ENCODE assay signal across 21 mouse cellular contexts in the genomic region with DNA sequence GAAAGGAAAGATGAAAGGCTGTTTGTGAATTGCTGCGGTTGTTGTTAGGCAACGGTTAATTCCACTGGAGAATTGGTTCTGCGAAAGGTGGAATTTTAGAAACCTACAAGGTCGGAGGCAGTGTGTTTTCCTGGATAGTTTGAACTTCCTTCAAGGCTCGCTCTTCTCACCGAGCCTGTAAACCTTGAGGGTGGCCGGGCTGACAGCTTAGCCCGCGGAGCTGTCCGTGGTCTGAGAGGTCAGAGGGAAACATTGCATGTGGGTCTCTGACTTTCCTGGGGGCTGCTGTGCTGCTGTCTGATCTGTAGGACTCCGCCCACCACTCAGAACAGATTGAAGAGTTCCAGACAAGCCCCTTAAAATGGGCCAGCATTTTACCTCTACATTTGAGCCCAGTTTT.
DNase-seq lines count a peak whose midpoint lies in the region; ATAC-seq lines count a peak whose summit lies in the region.
"Had no signal": no experiment of that assay in that cellular context is flagged by ENCODE, and none has a peak within 500 bp of the region (broad histone marks: within the 10 kb centered on the region; RNA-seq: fewer than 3 reads in every experiment).

No protein-coding gene starts in this region.

- H3K9me3 ChIP-seq in kidney, embryonic 16.5 days (ENCODE audit: low read length) = no peaks in the 10 kb centered on the region
- H3K9me3 ChIP-seq in limb, embryonic 10.5 days (replicated peaks) = no peaks in the 10 kb centered on the region
- no peaks in the 10 kb centered on the region for H3K9me3 ChIP-seq in intestine, embryonic 16.5 days (ENCODE audit: control insufficient read depth, low read length)
- H3K9me3 ChIP-seq: embryonic facial prominence, embryonic 13.5 days; forebrain, embryonic 15.5 days; heart, embryonic 12.5 days; megakaryocyte, embryonic 14.5 days had no signal

- H3K4me2 ChIP-seq in kidney, embryonic 16.5 days (replicated peaks; ENCODE audit: low read depth, low read length) = no peak overlapping the region
- no peak overlapping the region for H3K4me2 ChIP-seq in intestine, embryonic 16.5 days (ENCODE audit: low read depth, low read length)
- H3K4me2 ChIP-seq: embryonic facial prominence, embryonic 13.5 days; forebrain, embryonic 15.5 days; heart, embryonic 12.5 days had no signal

- H3K27me3 ChIP-seq in kidney, embryonic 16.5 days (ENCODE audit: insufficient read depth, low read length) = no peaks in the 10 kb centered on the region
- H3K27me3 ChIP-seq in limb, embryonic 10.5 days (ENCODE audit: low read depth, poor library complexity, severe bottlenecking) = no peaks in the 10 kb centered on the region
- H3K27me3 ChIP-seq in intestine, embryonic 16.5 days (replicated peaks; ENCODE audit: control insufficient read depth, insufficient read depth, low read length) = no peaks in the 10 kb centered on the region
- H3K27me3 ChIP-seq: embryonic facial prominence, embryonic 13.5 days; forebrain, embryonic 15.5 days; heart, embryonic 12.5 days had no signal

- 10% methylated on average over 11 of the region's 11 CpGs for WGBS in kidney, embryonic 16.5 days
- 19% methylated on average over 11 of the region's 11 CpGs for WGBS in limb, embryonic 10.5 days
- 19% methylated on average over 11 of the region's 11 CpGs for WGBS in intestine, embryonic 16.5 days

- no peak overlapping the region for H3K9ac ChIP-seq in kidney, embryonic 16.5 days (replicated peaks; ENCODE audit: low read length)
- no peak overlapping the region for H3K9ac ChIP-seq in intestine, embryonic 16.5 days (ENCODE audit: low read depth, low read length)
- H3K9ac ChIP-seq: embryonic facial prominence, embryonic 13.5 days; forebrain, embryonic 15.5 days; heart, embryonic 12.5 days had no signal

- H3K4me3 ChIP-seq in kidney, embryonic 16.5 days (ENCODE audit: low read length) = no peak overlapping the region
- H3K4me3 ChIP-seq in limb, embryonic 10.5 days = no peak overlapping the region
- no peak overlapping the region for H3K4me3 ChIP-seq in intestine, embryonic 16.5 days (ENCODE audit: low read length)
- H3K4me3 ChIP-seq: embryonic facial prominence, embryonic 13.5 days; forebrain, embryonic 15.5 days; heart, embryonic 12.5 days; megakaryocyte, embryonic 14.5 days had no signal

- no peak for ATAC-seq in kidney, embryonic 16.5 days (ENCODE audit: low FRiP score, low TSS enrichment)
- no peak for ATAC-seq in intestine, embryonic 16.5 days
- ATAC-seq: forebrain, embryonic 15.5 days; hindbrain, embryonic 16.5 days had no signal

- peak; percentile 59 to 60 for DNase-seq in kidney, postnatal 4 days
- DNase-seq in NIH3T3 (ENCODE audit: low read depth) = peak; percentile 26
- DNase-seq in embryo, embryonic 10 days (ENCODE audit: low spot score) = peak; percentile 68
- peak; percentile 55 for DNase-seq in limb, embryonic 10.5 days (ENCODE audit: low spot score)
- DNase-seq in right cerebral cortex, adult 2 months (ENCODE audit: low spot score in 2 of 2) = no peak
- DNase-seq: cerebellum, adult 18-20 months; cerebellum, postnatal 25 days; heart, postnatal 14 days; kidney, adult 8-10 months; layer of hippocampus, postnatal 36 days; liver; lung, postnatal 14 days; thymus, postnatal 25 days had no signal

- no peaks in the 10 kb centered on the region for H3K36me3 ChIP-seq in kidney, embryonic 16.5 days (ENCODE audit: insufficient read depth, low read length)
- no peaks in the 10 kb centered on the region for H3K36me3 ChIP-seq in limb, embryonic 10.5 days
- no peaks in the 10 kb centered on the region for H3K36me3 ChIP-seq in intestine, embryonic 16.5 days (ENCODE audit: control insufficient read depth, insufficient read depth, low read length)
- H3K36me3 ChIP-seq: embryonic facial prominence, embryonic 13.5 days; forebrain, embryonic 15.5 days; heart, embryonic 12.5 days had no signal

- no peaks in the 10 kb centered on the region for H3K4me1 ChIP-seq in kidney, embryonic 16.5 days (ENCODE audit: insufficient read depth, low read length)
- H3K4me1 ChIP-seq in limb, embryonic 10.5 days = peaks cover 7% of the 10 kb centered on the region; the same call in 1 of the 2 replicates
- no peaks in the 10 kb centered on the region for H3K4me1 ChIP-seq in intestine, embryonic 16.5 days (ENCODE audit: control insufficient read depth, insufficient read depth, low read length)
- H3K4me1 ChIP-seq: forebrain, embryonic 15.5 days; heart, embryonic 12.5 days had no signal

- no peak overlapping the region for H3K27ac ChIP-seq in kidney, embryonic 16.5 days (ENCODE audit: low read length)
- no peak overlapping the region for H3K27ac ChIP-seq in limb, embryonic 10.5 days
- H3K27ac ChIP-seq in intestine, embryonic 16.5 days (ENCODE audit: low read length) = no peak overlapping the region
- H3K27ac ChIP-seq: embryonic facial prominence, embryonic 13.5 days; forebrain, embryonic 15.5 days; stomach, postnatal 0 days had no signal

Comparison
In these comparisons a context has a peak if more than half of its experiments do, and no peak if none do; other contexts are left out.
1. DNase-seq: peak in kidney, postnatal 4 days (2 of 2), NIH3T3 (single experiment), embryo, embryonic 10 days (single experiment) and limb, embryonic 10.5 days (single experiment); none in right cerebral cortex, adult 2 months (0 of 2).